Mouse (Mus musculus): ENCODE data around the gene Cradd. TPM values are rescaled to one million over a fixed set of nuclear protein-coding genes. Genes with fewer than 3 reads are reported as not detected.

Gene Cradd
- total RNA-seq, 2 experiments from 2014 or later = 4.1 to 5.7 TPM

- intact Hi-C loops (cut with DNase I) = no loop called here
- no peak for DNase-seq (ENCODE audit: low spot score in 2 of 2)
These were observed 68.8 kb downstream of the Cradd start for GRCm38 (mm10) chr10:95255018-95255680.

DNA sequence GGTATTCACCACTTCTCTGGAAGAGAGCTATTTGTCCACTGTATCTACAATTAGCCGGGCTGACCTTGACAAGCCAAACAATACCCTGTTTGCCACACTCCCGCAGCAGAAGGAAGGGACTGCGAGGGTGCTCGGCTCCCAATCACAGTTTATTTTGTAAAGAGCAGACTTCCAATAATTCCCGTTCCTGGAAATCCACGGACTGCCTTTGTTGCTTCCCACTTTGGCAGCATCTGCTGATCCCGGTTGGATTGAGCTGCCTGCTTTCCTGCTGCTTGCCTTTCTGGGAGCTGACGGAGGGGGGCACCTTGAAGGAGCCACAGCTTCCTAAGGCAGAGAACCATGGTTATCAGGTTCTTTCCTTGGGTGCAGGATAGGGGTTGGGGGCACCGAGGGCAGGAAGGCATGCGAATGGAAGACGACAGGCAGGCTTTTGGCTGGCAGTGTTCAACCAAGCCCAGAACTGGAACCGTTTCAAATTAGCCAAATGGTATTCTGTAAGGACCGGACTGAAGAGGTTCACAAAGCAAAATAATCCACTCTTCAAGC lies 69.4 kb downstream of the Cradd start:
- intact Hi-C loops (cut with DNase I) = no loop called here
- DNase-seq (ENCODE audit: low spot score in 2 of 2) = peak; percentile 50 to 61

GRCm38 (mm10) chr10:95254046-95254445 lies 69.9 kb downstream of the Cradd start:
- intact Hi-C loops (cut with DNase I) = no loop called here
- DNase-seq (ENCODE audit: low spot score in 2 of 2) = no peak

GRCm38 (mm10) chr10:95251674-95252073 lies 72.3 kb downstream of the Cradd start:
- no peak for DNase-seq (ENCODE audit: low spot score in 2 of 2)
- intact Hi-C loops (cut with DNase I) = no loop called here

GRCm38 (mm10) chr10:95248362-95248761 lies 75.6 kb downstream of the Cradd start:
- DNase-seq (ENCODE audit: low spot score in 2 of 2) = no peak
- intact Hi-C loops (cut with DNase I) = loop anchor here (10.0 kb wide), 1 partner anchor 226 kb away; no protein-coding TSS in a partner anchor

- DNase-seq (ENCODE audit: low spot score in 2 of 2) = no peak
- intact Hi-C loops (cut with DNase I) = loop anchor here (10.0 kb wide), 1 partner anchor 228 kb away; no protein-coding TSS in a partner anchor
These were observed 77.2 kb downstream of the Cradd start for GRCm38 (mm10) chr10:95246696-95247095.

- intact Hi-C loops (cut with DNase I) = loop anchor here (10.0 kb wide), 1 partner anchor 229 kb away; no protein-coding TSS in a partner anchor
- no peak for DNase-seq (ENCODE audit: low spot score in 2 of 2)
These were observed 78.3 kb downstream of the Cradd start for GRCm38 (mm10) chr10:95245680-95245982.

DNA sequence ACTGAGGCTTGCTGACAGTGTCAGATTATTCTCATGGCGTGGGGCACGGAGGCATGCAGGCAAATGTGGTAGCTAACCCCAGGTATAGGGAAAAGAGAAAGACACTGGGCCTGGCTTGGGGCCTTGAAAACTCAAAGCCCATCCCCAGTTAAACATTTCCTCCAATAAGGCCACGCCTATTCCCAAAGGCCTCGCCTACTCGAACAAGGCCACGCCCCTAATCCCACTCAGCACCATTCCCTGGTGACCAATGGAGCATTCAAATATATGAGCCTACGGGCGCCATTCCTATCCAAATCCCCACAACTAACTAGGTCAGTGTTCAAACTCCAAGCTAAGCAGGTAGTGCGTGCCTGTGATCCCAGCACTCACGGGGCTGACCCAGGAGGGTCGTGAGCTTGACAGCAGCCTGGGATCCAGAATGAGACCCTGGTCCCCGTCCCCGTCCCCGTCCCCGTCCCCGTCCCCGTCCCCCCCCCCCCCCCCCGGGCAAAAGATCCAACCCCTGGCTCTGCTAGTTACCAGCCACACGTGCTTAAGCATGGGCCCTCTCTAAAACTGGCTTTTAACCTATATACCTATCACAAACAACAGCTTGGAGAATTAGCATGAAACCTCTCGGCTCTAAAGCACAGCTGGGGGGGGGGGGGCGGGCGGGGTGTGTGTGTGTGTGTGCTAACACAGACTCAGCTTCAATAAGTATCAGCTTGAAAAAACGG lies 78.8 kb downstream of the Cradd start:
- intact Hi-C loops (cut with DNase I) = loop anchor here (10.0 kb wide), 1 partner anchor 230 kb away; no protein-coding TSS in a partner anchor

DNA sequence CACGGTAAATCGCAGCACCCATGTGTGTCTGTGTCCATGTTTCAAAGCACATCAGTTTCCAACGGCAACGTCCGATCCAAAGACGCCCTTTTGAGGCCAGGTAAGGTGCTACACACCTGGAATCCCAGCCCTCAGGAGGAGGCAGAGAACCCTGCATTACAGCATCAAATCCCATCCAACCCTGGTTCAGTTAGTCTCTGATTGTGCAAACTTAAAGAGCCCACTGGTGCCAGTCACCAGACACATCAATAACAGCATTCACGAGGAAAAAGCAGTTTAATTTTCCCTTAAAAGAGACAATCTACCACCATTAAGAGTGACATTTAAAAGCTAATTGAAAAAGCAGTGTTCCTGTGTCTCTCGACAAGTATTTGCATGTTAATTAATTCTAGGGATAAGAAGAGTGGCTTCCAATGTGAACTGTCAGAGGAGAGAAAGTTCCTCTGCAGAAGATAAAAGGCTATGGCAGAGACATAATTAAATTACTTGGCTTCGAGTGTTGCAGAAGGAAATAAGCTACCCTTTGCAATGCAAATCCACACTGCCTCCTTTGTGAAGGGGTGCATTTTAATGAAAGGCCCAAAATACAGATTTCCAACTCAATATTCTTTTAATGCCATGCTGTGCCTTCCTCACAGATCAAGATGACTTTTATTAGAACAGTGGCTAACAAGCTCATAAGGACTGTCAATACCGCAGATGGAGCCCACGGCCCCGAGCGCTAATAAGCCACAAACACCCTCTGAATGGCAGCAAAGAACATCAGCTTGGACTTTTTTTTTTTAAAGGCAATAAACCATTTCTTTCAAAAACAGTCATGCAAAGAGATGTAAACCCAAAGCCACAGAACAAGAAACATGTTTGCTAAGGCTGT lies 84.5 kb downstream of the Cradd start:
- intact Hi-C loops (cut with DNase I) = loop anchor here (5.0 to 10.0 kb wide), 2 partner anchors 235 to 247 kb away; no protein-coding TSS in a partner anchor

More for the DNA sequence above, 78.8 kb downstream of the Cradd start:
- no peak for DNase-seq (ENCODE audit: low spot score in 2 of 2)

DNA sequence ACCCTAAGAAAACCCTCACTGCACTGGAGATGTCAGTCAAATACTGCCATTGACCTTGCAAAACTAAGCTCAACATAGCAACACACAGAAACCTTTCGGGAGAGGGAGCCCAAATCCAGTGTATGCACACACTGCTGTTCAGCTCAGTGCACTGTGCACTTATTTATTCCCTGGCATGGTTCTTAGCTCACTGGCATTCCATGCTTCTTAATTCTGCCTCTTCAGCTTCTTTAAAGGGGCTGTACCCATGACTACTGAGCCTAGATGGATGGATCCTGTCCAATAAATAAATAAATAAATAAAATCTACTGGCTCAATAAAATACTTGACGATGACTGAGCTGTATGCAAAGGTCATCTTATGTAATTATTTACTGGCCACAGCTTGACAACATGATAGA lies 85.3 kb downstream of the Cradd start:
- intact Hi-C loops (cut with DNase I) = loop anchor here (5.0 kb wide), 1 partner anchor 246 kb away; no protein-coding TSS in a partner anchor
- DNase-seq (ENCODE audit: low spot score in 2 of 2) = no peak

More for the DNA sequence above, 84.5 kb downstream of the Cradd start:
- no peak for DNase-seq (ENCODE audit: low spot score in 2 of 2)

- no peak for DNase-seq (ENCODE audit: low spot score in 2 of 2)
These were observed 87.7 kb downstream of the Cradd start for GRCm38 (mm10) chr10:95236226-95236625.

DNA sequence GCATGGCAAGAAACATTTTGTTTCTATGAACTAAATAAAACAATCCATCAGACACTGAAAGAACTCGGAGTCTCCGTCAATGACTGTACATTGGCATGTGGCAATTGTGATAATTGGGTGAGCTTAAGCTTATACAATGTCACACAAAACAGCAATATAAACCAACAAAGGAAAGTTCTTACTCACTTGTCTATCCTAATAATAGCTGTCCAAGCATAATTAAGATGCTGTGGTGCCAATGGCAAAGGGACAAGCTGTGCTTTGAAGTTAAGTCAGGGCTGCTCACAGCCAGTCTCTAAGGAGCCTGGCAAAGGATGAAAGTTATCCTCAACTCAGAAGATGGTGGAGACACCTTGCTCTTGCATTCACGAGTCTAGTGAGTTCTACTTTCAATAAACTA lies 89.3 kb downstream of the Cradd start:
- no peak for DNase-seq (ENCODE audit: low spot score in 2 of 2)
- intact Hi-C loops (cut with DNase I) = loop anchor here (5.0 kb wide), 2 partner anchors 87 to 242 kb away; no protein-coding TSS in a partner anchor

More at GRCm38 (mm10) chr10:95236226-95236625, 87.7 kb downstream of the Cradd start:
- intact Hi-C loops (cut with DNase I) = loop anchor here (5.0 kb wide), 1 partner anchor 244 kb away; no protein-coding TSS in a partner anchor

DNA sequence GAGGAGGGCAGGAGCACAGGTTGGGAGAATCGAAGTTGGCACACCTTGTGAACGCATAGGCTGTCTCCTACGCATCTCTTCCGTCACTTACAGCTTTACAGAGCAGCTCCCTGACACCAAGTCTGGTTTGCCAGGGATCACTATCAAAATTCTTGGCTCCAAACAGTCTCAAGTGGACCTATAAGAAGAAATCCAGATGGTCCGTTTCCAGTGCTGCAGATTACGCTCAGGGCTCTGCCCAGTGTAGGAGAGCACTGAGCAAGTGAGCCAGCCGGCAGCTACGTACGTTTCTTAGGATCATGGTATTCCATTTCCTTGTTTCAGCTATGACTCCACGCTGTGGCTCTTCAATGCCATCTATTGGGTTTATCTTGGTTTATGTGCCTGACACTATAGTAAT lies 90.9 kb downstream of the Cradd start:
- intact Hi-C loops (cut with DNase I) = loop anchor here (5.0 kb wide), 1 partner anchor 86 kb away; no protein-coding TSS in a partner anchor
- peak in 1 of 2 experiments; percentile 67 for DNase-seq (ENCODE audit: low spot score in 2 of 2)

DNA sequence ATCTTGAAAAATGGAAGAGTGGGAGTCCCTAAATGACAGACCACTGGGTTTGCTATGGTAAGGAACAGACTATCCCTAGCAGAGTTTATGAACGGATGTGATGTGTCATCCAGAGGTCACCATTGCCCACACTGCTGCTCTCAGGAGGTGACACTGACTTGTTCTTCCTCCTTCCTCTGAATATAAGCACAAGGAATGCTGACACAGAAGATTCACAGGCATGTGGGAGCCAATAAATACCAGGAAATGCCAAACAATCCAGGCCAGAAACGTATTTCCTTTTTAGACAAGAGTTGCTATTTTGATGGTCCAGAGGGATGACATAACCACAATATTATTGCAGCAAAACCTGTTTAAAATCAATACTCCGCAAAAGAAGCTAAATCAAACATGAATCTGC lies 91.4 kb downstream of the Cradd start:
- DNase-seq (ENCODE audit: low spot score in 2 of 2) = peak in 1 of 2 experiments; percentile 19
- intact Hi-C loops (cut with DNase I) = loop anchor here (5.0 kb wide), 1 partner anchor 85 kb away; no protein-coding TSS in a partner anchor

GRCm38 (mm10) chr10:95228192-95228591 lies 95.7 kb downstream of the Cradd start:
- no peak for DNase-seq (ENCODE audit: low spot score in 2 of 2)
- intact Hi-C loops (cut with DNase I) = loop anchor here (10.0 kb wide), 1 partner anchor 113 kb away; no protein-coding TSS in a partner anchor

DNA sequence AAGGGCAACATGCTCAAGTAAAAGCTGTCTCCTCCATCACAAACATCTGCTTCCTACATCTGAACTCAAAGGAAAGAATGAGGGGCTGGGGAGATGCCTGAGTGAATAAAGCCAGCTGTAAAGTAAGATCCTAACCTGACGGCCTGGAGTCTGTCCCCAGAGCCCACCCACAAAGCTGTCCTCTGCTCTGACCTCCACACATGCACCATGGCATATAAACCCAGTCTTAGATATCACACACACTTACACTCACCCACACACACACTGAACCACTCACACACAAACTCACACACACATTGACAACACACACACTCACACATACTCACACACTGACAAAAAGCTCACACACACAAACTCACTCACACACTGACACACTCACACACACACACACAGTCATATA lies 96.3 kb downstream of the Cradd start:
- DNase-seq (ENCODE audit: low spot score in 2 of 2) = no peak
- intact Hi-C loops (cut with DNase I) = loop anchor here (10.0 kb wide), 1 partner anchor 113 kb away; no protein-coding TSS in a partner anchor

DNA sequence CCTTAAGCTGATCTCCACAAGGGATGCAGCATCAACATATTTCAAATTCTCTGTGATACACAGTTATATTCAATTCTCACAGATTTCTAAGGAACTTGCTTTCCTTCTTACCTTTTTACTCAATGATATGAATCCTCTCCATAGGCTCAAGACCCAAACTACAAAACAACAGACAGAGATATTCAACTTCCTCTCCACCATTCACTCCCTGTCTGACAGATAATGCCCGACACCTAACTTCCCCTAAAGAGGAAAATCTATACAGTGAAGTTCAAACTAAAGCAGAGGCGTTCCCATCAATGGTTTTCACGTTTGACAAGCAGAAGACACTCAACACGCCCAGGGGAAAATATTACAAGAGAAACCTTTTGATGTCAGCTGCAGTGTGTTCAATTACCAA lies 97.2 kb downstream of the Cradd start:
- DNase-seq (ENCODE audit: low spot score in 2 of 2) = no peak
- intact Hi-C loops (cut with DNase I) = loop anchor here (10.0 kb wide), 1 partner anchor 112 kb away; no protein-coding TSS in a partner anchor

GRCm38 (mm10) chr10:95225006-95225405 lies 98.9 kb downstream of the Cradd start:
- intact Hi-C loops (cut with DNase I) = loop anchor here (10.0 kb wide), 1 partner anchor 110 kb away; no protein-coding TSS in a partner anchor
- no peak for DNase-seq (ENCODE audit: low spot score in 2 of 2)

DNA sequence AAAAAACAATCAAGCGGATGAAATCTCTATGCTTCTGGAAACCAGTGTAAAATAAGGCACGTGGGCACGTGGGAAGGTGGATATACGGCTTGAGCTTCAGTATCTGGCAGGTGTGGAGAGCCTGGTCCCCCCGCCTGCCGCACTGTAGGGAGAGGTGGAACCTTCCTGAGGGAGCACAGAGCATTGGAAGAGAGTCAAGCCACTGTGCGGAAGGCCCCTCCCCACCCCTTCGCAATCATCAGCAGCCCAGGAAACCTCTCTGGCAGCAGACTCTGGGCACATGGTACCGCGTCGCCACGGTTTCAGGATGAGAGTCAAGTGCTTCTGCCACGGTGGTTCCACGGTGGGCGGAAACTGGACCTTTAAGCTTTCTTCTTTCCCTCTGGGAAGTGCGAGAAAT lies 100.7 kb downstream of the Cradd start:
- DNase-seq (ENCODE audit: low spot score in 2 of 2) = no peak
- intact Hi-C loops (cut with DNase I) = loop anchor here (10.0 kb wide), 1 partner anchor 108 kb away; no protein-coding TSS in a partner anchor
